Mouse (Mus musculus) adrenal gland, postnatal 10 days (tissue): ENCODE measurements around the gene Ass1. TPM values are rescaled to one million over a fixed set of nuclear protein-coding genes. Genes with fewer than 3 reads are reported as not detected.

Experiments
- DNase-seq: peaks from one replicate; pipeline ENCODE4 v3.0.0; 2021; ENCODE audit warnings: mixed read lengths
- total RNA-seq, 2 experiments: library from RNA; stranded (reverse); gene quantifications; 2 replicates each; pipeline ENCODE4 v1.2.3; 2021

The Ass1 gene
- total RNA-seq, 2 experiments from 2014 or later: 61.2 to 175 TPM

DNA sequence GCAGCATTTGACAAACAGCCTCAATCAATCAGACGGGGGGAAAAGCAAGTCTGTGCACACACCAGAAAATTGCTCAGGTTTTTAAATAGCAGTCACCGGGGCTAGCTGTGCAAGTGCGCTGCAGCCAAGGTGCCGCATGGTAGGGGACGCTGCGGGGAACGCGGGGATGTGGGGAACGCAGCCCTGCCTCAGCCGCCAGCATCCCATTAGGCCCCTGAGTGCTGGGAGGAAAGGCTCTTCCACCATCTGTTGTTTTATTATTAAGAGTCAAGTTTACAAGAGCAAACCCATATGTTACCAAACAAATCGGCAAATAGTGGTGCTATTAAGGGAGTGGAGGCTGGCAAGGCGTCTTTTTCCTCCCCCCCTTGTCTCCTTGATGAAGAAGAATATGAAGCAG, 19.2 kb downstream of the Ass1 start:
- DNase-seq: no peak

DNA sequence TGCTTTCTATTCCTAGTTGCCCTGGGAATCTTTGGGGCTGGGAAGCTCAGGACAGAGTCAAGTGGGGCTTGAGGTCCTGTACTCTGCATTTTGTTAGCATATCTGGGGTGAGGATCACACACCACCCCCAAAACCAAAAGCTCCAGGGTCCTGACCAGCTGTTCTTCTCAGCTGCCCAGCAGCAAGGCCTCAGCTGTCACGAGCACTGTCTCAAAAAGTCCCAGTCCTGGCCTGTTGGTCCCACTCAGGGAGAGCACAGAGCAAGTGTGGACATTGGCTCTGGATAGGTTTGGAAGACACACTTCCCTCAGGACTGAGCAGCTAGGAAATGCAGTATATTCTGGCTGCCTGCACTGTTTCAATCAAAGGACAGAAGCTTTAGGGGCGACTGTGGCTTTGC, 20.5 kb downstream of the Ass1 start:
- no peak for DNase-seq

DNA sequence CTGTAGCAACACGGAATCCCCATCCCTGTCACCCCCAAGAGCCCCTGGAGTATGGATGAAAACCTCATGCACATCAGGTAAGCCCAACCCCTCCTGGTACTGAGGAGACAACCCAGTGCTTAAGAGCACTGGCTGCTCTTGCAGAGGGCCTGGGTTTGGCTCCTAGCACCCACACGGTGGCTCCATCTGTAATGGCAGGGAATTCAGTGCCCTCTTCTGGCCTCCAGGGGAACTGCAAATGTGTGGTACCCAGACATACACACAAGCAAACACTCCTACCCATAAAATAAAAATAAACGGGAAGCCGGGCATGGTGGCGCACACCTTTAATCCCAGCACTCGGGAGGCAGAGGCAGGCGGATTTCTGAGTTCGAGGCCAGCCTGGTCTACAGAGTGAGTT, 22.3 kb downstream of the Ass1 start:
- no peak for DNase-seq

DNA sequence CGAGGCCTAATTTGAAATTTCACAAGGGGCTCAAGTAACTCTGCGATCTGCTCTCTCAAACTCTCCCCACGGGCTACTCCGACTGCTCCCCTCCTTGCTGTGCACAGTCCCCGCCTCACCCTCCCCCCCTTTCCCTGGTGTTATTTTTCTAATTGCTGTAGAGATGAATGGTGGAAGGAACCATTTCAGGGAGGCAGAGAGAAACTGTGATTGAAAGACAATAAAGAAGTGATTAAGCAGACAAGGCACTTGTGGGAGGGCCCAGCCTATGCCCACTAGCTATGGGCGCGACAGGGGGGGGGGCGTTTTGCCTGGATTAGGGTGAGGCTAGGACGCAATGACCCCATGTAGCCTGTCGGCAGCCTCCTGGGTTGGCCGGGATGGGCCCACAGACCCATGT, 23.2 kb downstream of the Ass1 start:
- no peak for DNase-seq

DNA sequence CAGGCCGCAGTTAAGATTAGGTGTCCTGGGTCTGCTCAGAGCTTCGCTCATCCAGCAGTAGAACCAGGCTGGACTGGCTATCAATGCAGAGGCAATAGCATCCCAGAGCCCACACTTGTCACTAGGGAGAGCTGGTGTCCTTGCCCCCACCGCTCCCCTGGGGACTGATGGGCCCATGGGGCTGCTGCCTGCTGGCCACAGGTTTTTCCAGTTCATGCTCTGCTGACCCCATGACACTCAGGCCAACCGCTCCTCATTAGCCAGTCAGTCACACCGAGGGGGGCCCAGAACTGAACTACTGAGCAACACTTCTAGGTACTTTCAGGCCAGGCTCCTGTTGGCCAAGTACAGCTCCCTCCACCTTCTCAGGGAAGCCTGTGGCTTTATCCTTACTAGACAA, 24.3 kb downstream of the Ass1 start:
- DNase-seq: no peak

DNA sequence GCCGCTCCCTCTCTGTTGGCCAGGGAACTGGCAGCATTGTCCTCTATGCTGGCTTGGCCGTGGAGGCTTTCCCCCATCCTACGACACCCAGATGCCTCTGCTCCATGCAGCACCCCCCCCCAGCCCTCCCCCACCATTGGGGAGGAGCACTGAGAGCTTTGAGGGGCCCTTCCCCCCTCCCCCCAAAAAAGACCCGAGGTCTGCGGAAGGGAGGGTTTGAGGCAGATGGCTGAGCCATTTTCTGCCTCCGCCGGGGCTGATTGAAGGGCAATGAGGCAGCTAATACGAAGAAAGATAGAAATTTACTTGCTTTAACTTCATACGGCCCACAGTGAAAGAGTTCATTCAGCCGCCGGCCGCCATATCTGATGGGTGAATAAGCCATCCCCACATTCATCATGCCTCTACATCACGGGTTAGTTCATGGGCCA, 25.1 kb downstream of the Ass1 start:
- no peak for DNase-seq

DNA sequence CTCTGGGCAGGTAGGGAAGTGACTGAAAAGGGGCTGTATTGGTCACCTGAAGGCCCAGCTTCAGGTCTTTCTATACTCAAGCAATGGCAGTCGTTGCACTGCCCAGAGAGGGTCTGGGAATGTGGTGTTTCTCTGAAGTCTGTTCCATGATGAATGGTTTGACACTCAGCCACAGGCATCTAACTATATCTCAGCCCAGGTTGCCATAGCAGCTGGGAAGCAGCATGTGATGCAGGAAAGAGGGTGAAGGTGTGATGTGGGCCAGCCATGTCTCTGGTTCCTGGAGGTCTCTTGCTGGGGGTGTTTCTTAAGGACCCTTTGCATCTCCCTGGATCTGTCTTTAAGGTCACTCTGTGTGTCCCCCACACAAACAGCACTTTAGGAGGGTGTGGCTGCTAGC, 26.1 kb downstream of the Ass1 start:
- DNase-seq: no peak

DNA sequence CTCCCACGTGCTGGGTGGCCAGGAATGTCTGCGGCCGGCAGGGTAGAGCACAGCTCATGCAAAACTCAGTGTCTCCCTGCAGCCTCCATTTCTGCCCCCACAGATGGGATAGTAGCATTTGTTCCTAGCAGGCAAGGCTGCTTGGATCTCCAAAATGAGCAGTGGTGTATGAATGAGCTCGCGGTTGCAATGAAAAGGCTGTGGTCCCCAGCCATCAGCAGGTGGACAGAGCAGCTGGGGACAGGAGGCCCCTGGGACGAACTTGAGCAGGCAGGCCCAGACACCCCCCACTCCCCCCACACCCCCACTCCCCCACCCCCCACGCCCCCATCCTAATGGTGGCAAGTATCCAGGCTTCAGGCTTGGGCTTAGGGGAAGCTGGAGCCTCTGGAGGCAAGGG, 27.1 kb downstream of the Ass1 start:
- no peak for DNase-seq

DNA sequence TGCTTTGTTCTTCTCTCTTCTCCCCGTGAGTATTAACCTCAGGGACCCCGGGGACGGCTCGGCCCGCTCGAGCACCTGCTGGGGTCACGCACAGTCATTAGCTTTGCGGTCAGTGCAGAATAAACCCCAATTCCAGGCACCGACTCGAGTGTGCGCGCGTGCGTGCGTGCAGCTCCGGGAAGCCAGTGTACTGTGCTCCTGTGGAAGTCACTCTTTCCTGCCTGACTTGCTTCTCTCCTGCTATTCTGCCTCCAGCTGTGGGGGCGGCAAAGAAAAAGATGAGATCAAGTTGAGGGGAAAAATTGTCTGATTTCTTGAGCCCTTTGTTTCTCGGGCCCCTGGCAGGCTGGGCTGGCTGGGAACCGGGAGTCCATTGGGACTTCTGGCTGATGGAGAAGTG, 27.6 kb downstream of the Ass1 start:
- no peak for DNase-seq

DNA sequence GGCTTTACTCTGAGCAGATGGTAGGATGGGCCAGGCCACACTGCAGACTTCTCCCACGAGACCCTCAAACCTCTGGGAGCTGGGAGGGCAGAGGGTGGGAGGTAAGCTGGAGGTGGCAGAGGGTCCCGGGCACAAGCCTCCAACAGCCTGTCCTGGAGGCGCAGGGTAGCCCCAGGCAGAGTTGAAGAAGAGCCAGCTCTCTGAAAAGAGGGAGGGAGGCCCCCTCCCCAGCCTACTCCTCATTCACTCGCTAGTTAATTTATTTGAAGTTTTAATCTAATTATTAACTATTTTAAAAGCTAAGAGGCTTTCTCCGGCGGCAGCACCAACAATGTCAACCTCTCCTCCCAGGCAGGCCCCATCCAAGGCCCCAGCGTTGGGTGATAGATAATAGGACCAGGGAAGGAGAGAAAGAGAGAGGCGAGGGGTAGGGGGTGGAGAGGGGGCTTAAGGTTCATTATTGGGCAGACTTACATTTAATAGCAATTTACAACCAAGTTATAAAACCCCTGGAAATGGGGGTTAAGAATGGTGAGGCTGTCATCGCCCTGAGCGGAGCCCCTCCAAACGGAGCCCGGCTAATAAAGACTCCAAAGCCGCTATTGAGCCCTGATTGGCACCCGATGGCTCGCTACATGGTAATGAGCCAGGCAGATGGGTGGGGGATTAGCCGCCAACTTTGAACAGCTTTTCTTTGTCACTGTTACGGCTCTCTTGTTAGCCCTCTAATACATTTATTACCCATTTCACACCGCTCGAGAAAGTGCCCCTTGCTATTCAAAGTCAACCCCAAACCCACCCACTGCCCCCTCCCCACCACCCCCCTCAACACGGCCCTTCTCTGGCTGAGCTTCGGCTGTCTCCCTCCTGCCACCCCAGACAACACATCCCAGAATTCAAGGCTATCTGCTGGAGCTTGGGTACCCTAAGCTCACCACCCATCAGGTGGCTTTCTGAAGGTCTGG, 29.6 kb downstream of the Ass1 start:
- DNase-seq: no peak

DNA sequence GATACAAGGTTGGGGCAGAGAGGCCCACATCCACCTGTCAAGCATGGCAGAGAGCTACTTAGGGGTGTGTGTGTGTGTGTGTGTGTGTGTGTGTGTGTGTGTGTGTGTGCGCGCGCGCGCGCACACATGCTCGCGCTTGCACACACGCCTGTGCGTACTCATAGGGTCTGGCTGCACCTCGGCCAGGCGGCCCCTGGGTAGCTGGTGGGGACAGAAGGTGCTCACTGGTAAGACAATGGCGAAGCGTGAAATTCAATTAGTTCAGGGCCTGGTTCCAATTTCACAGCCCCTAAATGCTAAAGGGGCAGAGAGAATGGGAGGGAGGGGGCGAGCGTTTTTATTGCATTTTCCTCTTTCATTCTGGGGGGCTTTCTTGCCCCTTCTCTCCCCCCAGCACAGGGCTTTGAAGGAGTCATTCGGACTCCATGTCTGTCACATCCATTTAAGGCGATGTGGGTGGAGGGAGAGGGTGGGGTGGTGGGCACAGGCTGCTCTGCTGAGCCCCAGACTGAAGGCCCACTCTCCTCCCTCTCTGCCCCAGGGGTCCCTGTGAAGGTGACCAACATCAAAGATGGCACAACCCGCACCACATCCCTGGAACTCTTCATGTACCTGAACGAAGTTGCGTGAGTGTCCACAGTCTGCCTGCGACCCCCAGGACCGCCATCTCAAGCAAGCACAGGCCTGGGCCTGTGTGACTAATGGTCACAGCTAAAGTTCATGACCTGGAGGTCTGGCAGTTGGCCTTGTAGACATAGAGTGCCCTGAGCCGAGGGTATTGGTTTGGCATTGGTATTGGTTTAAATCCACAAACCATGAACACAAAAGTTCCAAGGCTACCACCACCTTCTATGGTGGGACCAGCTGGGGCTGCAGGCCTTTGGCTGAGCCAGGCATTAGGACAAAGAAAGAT, 30.5 kb downstream of the Ass1 start:
- DNase-seq: no peak

DNA sequence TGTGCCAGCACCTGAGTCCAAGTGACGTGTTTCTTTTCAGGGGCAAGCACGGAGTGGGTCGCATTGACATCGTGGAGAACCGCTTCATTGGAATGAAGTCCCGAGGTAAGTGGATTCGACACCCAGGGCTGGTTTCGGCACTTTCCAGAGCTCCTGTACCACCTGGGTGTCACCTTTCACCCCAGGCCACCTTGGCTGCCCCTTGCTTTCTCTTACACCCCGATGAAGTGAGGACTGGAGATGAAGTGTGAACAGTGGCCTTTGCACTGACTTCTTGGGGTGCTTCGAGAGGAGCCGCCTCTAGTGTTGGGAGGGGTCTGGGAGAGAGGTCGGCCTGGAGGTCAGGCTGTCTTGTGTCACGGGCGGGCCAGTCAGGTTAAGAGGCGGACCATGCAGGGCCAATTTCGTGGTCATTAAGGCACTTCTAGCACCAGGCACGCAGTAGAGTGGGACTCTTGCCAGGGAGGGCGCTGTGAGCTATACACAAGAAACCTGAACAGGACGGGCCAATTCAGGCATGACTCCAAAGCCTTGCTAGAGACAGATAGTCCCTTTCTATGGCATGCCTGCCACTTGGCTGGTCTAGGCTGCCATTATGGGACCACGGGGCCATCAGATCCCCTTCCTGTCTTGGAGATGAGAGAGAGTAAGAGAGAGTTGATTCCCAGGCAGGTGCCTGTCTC, 31.6 kb downstream of the Ass1 start:
- peak; percentile 46 for DNase-seq

DNA sequence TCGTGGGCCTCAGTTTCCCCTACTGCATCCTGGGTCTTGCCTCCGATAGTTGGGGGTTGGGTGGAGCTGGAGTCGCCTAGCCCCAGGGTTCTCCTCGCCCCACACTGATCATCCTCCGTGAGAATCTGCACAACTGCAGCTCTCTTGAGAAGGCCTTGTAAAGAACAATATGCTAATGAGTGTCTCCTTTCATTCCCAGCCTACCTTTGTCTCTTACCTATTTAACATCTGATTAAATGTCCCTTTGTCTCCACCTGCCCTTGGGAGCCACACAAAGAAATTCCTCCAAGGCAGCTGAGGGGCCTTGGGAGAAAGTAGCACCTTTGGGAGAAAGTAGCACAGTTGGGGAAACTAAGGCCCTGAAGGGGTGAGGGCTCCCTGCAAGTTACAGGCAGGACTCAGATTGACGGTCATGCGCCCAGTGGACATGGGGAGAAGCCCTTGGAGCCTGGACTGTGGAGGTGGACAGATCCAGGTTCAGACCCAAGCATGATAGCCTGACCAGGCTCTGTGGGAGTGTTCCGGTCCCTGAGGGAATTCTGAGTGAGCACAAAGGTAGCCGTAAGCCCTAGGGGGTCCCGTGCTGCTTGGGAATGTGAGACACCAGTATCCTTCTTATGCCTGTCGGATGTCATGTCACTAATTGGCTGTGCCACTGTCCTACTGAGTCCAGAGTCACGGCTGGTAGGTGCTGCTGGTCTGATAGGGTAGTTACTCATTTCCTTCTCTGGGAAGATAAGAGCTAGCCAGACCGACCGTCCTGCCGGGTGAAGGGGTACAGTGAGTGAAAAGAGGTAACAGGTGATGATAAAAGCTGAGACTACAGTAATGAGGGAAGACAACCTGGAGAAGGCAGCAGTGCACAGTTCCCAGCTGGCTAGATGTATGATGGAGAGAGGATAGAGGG, 32.9 kb downstream of the Ass1 start:
- no peak for DNase-seq

DNA sequence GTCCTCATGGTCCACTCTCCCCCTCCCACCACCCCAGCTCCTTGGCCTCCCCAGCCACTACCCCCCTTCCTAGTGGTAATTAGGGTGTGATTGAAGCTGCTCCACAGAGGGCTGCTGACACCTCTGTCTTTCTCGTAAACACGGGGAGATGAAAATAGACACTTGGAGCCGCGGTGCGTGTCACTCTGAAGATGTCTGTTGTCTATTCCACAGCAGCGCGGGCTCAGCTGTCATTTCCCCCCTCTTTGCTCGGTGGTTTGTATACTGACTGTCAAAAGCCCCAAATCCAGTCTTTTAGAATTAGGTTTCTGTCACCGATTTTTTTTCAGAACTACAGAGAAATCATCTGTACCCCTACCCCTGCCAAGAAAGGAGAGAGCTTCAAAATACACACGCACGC, 35.5 kb downstream of the Ass1 start:
- no peak for DNase-seq

DNA sequence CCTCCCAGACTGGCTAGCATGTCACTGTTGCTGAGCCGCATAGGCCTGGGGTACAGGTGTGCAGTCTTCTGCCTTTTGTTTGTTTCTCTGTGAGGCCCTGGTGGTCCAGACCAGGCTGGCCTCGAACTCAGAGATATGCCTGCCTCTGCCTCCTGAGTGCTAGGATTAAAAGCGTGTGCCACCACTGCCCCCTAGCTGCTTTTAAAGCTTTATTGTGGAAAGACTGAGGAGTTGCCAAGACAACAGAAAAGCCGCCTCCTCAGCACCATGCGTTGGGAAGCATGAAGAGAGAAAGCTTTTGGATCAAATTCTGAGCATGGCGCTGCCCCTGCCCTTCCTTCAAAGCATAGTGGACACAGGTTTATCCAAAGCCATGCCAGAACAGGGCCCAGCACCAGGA, 38.8 kb downstream of the Ass1 start:
- no peak for DNase-seq

DNA sequence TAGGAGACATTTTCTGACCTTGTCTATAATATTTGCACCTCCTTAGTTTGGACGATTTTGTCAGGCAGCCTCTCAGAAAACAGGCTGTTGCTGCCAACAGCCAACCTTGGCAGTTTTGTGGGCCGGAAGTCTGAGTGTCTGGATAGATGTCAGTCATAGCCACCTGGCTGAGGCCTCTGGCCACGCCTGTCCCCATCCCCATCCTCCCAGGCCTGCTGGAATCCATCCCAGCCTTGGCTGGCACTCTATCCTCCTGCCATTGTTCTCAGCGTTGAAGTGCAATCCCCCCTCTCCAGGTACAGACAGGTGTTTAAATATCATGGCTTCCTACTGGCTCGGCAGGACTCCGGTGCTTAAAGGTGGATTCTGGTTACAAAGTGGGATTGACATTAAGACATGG, 41.3 kb downstream of the Ass1 start:
- DNase-seq: no peak

DNA sequence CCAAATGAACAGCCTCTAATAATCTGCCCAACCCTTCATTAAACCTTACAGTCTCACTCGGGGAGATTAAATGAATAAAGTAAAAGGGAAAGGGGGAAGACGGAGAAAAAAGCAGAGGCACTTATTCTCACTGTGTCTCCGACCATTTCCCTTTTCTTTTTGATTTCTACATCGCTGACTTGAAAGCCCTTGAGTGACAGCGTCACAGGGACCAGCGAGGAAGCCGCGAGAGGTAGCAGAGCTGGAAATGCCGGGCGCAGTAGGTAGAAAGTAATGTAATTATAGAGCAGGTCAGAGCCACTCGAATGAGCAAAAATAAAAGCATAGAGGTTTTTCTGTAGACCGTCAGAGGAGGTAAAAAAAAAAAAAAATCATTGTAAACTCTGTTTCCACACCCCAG, 46.5 kb downstream of the Ass1 start:
- DNase-seq: no peak

DNA sequence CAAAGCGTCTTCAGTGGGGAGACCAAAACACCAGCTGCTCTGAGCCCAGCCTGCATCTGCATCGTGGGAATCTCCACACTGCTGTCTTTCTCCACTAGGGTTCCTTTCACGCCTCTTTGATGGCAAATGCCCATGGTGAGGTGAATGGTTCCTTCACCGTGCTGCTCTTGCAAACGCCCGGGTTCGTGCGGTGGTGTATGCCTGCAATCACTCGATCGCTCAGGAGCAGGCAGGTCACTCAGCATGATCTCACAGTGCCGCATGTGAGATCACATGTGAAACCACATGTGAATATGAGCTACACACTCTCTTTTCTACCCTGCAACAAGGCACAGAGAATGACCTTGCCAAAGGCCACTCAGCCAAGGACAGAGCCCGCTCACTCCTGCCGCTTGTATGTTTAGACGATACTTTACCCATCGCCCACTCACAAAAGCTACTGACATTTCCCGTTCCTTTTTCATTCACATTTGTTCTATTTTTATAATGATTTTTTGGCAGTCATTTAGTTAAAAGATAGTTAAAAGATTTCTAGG, 51.9 kb downstream of the Ass1 start:
- DNase-seq: peak; percentile 33

DNA sequence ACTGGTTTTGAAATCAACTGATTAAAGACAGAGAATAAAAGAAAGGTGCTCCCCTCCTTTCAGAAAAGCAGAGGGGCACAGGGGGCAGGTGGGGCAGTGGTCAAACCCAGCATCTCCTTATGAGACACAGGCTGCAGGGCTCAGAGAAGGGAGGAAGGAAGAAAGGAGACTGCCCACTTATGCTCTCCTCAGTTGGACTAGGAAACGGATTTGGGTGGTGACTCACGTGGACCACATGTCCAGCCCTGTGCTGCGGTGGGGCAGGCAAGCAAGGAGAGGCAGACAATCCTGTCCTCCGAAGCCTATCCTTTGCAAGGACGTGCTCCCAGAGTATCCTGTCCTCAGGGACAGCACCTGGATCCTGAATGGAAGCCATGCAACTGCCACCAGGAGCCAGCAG, 54.6 kb downstream of the Ass1 start:
- peak; percentile 42 for DNase-seq

DNA sequence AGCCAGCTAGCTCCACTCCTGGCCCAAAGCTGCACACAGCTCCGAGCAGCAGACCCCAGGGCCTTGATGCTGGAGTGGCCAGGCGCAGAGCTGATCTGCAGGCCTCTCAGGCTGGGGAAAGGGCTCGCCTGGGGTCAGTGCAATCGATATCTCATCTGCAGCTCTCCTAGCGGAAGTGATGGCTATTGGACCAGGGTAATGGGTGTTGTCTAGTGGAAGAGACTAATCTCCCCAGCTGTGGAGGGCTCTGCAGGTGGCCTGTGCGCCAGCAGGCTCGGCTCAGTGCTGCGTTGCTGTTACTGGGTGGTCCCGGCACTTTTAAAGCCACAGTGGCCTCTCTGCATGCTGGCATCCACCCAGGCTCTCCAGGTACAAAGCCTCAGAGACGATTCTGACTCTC, 55.8 kb downstream of the Ass1 start:
- DNase-seq: no peak

DNA sequence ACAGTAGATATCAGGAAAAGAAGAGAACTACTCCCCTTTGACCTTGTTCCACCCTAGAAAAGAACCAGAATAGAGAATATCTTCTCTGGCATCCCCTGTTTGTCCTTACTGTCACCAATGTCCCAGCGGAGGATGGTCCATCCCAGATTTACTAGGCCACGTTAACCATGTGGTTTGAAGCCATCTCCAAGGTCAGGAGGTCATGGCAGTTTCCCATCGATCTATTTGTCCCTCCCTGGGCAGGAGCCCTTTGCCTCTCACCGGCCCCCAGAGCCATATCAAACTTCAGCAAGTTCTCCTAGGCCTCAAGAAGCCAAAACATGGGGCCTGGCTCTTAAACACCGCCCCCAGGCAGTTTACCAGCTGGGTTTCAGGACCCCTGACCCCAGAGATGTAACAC, 60.2 kb downstream of the Ass1 start:
- no peak for DNase-seq
